Mouse (Mus musculus) thymus, postnatal 10 days (tissue): ENCODE data around the gene Rnasek.

Experiments
- DNase-seq, 2 experiments: peaks; one replicate each; pipeline ENCODE4 v3.0.0; 2021; ENCODE audit warnings: low spot score in 2 of 2

Rnasek gene

DNA sequence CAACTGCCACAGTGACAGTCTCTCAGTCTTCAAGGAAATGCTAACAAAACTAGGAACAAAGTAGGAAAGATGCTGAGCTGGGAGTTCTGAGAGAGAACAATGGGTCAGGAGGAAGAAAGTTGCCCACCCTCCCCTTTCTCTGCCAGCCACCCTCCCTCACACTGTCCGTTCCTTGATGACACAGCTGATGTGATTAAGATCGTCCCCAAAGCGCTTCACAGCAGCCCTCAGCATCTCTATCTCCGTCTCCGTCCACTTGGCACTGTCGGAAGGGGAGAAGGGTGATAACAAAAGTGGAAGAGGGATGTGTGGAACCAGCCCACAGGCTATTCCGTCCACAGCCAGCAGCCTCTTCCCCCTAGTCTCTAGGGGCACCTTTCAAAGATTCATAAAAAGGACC is 2.9 kb downstream of the Rnasek start:
- DNase-seq = no peak

DNA sequence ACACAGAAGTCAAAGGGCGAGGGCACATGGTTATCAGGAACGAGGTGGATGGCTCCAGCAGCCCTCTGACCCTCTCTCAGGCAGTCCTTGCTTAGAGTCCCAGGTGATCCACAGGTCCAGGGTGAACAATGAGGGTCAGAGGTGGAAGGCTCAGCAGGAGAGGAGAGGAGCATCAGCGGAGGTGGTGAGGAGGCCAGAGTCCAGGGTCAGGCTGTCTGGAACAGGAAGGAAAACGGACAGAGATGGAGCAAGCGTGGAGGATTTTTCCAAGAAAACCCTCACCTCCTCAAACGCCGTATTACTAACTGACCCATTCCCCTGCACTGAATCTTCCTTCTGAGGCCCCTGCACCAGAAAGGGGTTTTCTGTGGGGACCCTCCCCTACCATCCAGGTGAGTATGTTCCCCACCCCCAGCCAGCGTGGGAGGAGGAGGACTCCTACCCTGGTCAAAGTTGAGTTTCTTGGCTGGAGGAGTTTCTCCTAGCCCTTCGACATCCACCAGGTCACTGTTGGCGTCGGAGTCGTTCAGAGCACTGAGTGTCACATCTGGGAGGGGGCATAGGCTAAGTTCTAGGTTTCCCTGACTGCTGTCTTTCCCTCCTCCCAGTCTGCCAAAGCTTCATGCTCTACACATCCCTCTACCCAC is 4.3 kb downstream of the Rnasek start:
- no peak for DNase-seq

DNA sequence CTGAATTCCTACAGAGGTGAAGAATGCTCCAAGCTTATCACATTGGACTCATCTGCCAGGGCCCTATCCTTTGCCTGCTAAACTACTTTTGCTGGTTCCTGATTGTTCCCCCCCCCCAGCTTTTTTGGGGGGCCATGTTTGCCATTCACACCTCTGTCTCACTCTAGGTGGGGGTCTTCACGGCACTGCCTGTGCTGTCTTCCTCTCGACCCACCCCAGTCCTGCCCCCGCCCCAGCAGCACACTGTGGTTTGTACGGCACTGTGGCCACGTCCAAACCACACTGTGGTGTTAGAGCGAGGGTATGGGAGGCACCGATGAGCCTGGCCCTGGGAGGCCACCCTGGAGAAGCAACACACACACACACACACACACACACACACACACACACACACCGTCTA is 5.1 kb downstream of the Rnasek start:
- DNase-seq = no peak

DNA sequence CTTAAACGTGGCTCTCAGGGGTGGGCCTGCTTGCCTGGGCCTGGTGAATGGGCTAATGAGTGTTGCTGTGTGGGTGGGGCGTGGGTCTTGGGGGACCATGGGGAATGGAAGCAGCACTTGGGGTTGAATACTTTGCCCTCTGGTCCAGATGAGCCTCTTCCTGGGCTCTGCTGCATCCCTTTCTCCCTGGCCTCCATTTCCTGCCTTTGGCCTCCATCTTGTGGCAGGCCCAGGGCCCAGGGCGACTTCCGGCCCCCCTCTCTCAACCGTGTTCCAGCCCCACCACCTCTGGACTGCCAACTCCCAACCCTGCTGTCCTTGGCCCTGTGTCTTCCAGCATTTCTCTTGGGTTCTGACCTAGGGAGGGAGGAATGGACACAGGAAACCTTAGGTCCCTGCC is 5.6 kb downstream of the Rnasek start:
- DNase-seq = no peak

DNA sequence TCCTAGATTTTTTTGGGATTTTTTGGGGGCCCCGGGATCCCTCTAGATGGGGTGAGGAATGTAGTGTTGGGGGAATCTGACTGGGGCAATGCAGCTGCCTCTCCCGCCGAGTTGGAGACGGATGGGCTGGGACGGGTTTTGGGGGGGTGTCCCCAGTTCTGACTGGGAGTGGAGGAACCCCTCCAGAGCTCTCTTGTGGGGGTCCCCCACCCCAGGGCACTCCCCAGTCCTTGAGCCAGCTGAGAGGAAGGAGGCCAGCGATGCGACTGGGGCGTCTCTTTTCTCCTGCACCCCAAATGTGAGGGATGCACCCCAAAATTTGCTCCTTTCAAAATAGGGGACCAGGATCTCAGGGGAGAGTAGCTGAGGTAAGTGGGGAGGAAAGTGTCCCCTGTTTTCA is 6.6 kb downstream of the Rnasek start:
- no peak for DNase-seq

DNA sequence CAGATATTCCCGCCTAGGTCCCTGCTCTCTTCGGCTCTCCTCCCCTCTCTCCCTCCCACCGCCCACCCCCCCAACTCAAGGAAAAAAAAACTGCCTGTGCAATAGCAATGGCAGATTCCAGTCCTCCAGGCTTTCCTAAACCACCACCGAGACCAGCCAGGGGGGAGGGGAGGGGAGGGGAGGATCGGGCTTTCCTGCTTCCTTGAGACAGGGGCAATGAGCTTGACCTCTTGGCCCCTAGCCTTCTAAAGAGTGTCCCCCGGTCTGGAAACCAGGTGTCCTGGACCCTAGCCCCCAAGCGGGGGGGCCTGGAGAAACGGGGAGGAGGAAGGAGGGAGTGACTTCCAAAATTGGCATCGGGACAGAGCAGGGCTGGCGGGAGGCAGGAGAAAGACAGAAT is 7.1 kb downstream of the Rnasek start:
- DNase-seq = no peak

DNA sequence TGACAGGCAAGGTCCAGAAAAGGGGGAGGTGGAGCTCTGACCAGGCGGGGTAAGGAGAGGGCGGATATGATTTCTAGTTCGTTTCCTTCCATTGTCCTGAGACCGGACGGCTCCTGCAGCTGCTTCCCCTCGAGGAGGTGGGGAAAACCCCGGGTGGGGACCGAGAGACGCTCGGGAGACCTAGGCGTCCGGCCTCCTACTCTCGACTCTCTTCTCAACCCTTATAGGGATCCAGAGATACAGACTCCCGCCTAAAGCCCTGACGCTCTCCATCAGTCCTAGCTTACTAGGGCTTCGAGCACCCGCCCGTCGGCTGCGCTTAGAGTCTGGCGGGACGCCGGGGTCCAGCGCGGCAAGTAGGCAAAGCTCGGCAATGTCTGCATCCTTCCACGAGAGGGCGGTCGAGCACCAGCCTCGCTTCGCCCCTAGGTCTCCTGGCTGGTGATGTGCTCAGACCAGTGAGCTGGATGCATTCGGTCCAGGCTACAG is 9.4 kb downstream of the Rnasek start:
- DNase-seq = peak; percentile 64 to 88

DNA sequence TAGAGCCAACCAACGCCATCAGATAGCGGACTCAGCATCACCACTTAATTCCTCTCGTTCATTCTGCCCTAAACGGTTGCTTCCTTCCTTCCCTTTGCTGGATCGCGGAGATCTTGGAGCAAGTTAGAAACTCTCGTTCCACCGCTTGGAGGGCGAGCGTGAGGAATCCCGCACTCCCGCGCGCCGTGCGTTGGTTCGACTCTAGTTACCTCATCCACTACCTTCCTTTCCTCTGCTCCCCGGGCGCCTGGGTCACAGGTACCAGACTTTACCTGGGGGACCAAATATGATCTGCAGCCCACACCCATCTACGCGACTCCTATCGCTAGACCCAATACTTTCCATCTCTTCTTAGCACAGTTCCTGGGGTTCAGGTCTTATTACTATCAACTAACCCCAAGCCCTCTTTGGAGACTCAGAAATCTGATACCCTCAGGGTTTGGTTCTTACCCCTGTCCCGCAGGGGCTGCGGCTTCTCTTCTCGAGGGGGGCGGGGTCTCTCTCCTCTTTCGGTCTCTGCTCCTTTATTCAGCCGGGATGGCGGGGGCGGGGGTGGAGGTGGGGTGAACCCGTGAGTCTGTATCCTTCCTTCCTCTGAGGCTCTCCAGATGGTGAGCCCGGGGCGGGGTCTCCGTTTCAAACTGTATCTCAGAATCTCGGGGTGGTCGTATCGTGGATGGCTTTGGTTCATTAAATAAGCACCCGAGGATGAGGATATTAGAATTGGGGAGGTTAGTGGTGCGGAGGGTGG is 10.2 kb downstream of the Rnasek start, which contains the start of gene Bcl6b:
Gene Bcl6b, minus strand, starts transcription at position 539 of the 751 bp plus-strand sequence.
- no peak for DNase-seq

DNA sequence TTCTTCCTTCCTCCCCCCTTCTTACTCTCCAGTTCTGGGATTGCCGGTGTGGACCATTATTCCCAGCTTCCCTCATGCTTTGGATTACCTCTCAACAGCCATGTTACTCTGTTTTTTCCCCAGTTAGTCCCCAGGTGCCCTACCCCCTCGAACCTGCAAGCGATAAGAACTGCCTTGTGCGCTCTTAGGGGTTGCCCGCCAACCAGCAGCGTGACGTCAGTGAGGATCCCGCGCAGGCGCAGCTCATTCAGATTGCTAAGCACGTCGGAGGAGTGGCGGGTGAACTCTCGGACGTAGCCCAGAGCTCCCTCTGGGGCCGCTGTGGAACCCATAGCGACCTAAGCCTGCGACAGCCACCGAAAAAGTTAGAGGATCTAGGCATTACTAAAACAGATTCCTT is 10.8 kb downstream of the Rnasek start:
- peak; percentile 71 to 78 for DNase-seq

DNA sequence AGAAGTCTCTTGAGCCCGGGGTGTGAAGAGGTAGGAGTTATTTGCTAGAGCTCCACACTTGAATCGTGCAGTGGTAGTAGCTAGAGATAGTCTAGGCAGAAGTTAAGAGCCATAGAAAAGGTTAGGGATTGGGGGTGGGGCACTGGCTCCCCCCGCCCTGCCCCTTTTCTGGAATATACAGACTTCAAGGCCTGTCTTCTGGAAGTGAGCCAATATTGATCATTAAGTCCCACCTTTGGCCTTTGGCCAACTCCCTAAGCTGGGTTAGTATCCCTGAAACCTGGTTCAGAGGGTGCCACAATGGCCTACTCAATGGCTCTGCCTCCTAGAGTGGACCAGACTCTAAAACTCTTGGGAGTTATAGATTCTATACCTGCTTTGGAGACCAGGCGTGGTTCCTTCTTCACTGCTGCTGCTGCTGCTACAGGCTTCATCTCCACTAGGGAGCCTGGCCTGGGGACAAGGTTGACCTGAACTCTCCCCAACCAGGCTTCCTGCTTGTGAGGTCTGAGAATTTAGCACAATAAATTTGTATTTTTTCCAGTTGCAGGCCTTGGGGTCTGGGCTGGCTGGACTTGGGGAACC is 11.9 kb downstream of the Rnasek start:
- DNase-seq = no peak

DNA sequence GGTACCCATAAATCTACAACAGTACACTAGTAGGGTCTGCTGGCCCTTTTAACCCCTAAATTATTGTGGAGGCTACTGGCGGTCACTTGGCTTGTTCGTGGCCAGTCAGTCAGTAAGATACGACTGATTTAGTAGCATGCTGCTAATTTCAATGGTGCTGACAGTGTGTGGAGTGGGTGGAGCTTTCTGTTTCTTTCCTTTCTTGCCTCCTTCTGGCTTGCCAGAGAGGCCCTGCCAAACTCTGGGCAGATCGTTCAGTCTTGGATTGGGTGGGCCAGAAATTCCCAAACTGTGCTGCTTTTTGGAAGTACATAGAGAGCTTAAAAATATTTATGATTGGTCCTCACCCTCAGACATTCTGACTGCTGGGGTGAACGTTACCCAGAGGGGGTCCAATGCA is 12.5 kb downstream of the Rnasek start:
- DNase-seq = no peak

DNA sequence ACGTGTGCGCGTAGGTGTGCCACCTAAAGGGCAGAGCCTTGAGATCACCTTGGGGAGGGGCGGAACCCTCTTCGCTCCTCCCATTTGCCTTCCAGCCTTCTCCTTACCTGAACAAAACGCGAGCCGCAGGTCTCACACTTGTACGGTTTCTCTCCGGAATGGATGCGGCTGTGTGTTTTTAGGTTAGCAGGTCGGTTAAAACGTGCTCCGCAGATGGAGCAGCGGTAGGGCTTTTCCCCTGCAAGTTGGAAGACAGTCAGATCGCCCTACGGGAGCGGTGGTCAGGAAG is 13.1 kb downstream of the Rnasek start:
- no peak for DNase-seq

DNA sequence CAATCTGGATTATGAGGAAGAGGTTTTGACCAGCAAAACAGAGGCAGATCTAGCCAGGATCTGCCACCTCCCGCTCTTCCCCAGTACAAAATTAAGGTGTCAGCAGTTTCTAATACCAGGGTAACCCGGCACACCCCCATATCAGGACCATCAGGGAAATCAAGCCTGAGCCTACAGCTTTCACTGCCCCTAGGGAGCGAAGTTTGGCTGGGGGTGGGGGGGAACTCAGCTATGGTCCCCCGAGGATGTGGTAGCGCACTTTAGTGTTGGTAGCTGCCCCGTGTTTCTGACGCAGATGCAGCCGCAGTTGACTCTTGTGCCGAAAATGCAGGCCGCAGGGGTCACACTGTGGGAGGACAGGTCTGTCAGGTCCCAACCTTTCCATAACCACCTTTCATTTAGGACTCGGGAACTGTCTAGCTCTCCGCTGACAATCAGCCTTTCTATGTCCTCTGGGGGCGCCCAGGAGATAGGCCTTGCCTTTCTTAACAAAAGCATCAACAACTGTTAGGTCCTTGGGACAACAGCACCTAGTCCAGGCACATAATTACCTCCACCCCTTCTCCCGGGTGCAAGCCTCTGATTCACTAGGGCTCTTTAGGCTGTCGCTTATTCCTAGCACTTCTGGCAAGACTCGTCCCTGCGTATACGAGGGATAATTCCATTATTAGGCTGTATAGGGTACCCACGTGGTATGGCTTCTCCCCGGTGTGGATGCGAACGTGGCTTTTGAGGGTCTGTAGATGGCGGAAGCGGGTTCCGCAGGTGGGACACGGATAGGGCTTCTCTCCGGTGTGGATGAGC is 13.6 kb downstream of the Rnasek start:
- DNase-seq = no peak

DNA sequence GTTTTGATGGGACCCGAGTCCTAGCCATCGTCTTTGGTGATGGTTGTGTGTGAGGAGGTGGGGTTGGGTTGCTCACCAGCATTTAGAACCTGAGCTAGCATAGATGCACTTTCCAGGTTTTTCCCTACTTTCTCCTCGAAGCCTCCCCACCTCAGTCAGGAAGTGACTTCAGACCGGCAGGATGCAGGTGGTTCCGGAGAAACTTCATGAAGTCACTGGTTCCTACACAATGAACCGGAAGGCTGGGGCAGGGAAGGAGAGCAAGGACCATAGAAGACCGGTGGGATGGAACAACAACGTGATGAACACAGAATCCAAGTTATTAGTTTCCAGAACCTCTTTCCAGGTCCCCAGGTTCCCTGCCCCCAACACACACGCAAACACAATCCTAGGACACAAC is 15.9 kb downstream of the Rnasek start:
- no peak for DNase-seq

DNA sequence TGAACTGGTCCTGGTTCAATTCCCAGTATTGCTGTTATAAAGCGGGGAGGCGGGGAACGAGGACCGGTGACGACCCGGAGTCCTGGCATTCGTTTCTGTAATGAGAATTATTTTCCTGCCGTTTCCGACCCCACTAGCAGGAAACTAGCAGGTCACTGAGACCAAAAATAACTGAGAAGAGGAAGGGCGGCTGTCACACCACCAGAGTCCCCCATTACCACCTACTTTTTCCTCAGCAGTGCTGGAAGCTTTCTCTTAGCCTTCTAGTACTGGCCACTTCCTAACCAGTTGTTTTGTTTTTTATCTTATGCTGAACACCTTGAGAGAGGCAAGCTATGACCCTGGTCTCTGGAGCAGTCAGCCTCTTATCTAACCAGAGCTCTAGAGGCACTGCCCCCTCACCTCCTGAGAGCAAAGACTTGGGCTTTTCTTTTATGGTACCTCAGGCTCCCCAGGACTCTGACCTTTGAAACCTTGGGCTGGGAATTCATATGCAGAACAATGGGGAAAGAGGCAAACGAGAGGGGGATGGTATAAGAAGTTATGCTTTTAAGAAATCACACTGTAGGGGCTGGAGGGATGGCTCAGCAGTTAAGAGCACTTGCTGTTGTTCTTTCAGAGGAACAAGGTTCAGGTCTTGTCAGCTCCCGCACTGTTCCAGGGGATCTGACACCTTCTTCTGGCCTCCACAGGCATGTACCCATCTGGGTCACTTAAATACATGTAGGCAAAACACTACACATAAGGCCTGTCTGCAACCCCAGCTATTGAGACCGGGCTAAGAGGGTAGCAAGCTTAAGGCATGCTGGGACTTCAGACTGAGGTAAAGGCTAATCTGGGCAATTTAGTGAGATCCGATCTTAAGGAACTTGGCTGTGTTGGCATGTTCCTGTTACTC is 17.8 kb downstream of the Rnasek start:
- no peak for DNase-seq

DNA sequence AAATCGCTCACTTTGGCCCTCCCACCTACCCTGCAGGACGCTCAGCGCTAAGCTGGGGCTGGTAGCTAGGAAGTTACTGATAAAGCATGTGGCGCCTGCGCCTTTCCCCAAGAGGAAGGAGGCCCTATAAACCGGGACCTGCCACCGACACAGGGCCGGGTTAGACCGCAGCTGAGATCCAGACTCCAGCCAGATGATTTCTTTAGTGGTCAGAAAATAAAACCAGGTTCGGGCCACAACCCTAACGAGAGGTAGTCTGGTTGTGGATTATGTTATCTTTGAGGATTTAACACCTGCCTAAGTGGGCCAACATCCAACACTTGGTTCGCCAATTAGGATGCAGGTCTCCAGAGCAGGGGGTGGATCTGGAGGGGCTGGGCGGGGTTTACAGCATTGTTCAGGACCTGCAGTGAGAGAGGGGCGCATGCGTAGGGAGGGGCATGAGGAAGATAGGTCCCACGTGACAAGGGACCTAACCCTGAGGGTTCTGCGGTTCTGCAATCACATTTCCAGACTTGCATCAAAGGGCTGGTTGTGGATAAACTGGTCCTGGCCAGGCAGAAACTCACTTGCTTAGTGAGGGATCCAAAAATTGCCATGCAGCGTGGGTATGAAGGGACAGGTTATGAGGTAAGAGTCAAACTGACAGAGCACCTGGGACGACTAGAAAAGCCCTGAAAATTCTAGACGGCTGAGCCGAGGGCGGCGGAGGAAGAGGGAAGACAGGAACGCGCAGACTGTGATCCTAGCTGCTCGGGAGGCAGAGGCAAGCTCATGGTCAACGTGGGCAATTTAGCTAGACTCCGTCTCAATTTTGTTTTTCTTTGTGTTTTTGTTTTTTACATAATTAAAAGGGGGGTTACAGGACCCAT is 18.7 kb downstream of the Rnasek start, which contains the start of gene Slc16a13:
Gene Slc16a13, minus strand, starts transcription at position 334 of the 872 bp plus-strand sequence.
- peak; percentile 84 to 85 for DNase-seq

DNA sequence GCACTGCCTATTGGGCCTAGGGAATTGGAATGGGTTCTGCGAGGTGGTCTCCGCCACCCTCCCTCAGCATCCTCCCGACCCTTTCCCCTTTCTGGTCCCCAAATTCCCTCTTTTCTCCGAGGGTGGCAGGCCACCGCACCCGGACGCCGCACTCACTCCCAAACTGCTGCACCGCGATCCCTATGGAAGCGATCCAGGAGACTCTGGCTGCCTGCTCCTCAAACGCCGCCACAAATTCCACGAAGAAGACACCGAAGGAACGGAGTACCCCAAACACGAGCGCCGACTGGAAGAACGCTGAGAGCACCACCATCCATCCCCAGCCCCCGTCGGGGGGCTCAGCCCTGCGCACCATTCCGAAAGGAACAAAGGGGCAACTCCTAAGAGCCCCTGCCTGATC is 19.3 kb downstream of the Rnasek start:
- no peak for DNase-seq

DNA sequence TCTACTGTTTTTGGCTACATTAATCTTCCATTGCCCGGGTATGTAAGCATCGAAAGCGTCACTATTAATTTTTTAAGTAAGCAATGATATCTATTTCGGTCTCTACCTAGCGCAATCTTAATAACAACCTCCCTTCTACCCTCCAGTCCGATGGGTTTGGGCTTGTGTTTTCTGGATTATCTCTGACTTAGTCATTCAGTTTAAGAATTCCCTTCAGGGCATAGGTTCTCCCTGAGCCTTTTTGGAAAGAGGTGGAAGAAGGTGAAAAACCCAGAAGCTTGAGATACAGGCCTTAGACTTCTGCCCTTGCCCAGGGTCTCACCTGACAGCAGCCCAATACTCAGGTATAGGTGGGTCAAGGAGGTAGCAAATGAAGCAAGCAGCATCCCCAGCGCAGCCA is 19.8 kb downstream of the Rnasek start:
- DNase-seq = no peak

DNA sequence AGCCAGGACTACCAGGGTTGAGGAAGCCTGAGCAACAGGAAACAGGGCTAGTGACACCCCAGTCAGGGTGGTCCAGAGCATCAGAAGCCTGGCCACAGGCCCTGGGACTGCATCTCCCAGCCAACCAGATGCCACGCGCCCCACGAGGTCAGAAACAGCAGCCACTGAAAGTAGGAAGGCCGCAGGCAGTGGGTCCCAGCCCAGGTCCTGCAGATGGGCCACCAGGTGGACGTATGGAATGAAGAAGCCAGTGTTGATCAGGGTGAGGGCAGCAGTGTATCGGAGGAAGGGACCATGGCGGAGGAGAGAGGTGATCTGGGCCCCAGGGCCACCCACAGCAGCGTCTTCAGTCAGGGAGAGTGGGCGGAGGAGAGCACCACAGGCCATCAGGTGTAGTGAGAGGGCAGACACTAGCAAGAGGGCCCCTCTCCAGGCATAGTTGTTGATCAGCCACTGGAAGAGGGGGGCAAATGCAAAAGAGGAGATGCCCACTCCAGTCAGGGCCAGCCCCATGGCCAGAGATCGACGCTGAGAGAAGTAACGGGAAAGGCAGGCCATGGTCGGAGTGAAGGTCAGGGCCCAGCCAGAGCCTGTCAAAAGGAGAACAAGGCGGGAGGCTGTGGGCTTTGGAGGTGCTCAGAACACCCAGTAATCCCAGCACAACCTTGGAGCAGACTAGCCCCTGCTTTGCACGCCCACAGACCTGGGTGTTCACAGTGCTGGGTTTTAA is 20.7 kb downstream of the Rnasek start:
- DNase-seq = no peak

DNA sequence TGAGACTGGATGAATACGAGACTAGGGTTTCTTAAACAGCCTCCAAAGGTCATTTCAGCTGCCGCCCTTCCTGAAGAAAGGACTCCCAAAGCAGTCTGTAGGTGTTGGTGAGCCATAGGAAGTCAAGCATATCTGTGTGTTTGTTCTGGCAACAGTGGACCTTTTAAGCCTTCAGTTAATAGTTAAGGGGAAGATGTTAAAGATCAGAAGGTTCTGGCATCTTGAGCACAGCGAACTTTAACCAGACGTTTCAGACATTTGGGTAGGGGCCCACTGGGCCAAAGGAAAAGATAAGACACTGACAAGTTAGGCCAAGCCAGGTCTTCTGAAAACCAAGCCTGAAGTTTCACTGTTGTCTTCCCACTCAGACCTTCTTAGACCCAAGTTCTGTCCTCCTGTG is 21.6 kb downstream of the Rnasek start:
- DNase-seq = no peak
